In genomic region chr19:29823456-29824010, GRCm38 (mm10) we compare ENCODE assay signal across 19 mouse cellular contexts. TPM values are rescaled to one million over a fixed set of nuclear protein-coding genes. Genes with fewer than 3 reads are reported as not detected.
DNase-seq lines count a peak whose midpoint lies in the region; ATAC-seq and TF ChIP-seq lines count a peak whose summit lies in the region.
"Had no signal": no experiment of that assay in that cellular context is flagged by ENCODE, and none has a peak within 500 bp of the region (broad histone marks: within the 10 kb centered on the region; RNA-seq: fewer than 3 reads in every experiment).

No protein-coding gene starts in this region.

- H3K36me3 ChIP-seq in liver, embryonic 16.5 days (ENCODE audit: control insufficient read depth, insufficient read depth): no peaks in the 10 kb centered on the region
- no peaks in the 10 kb centered on the region for H3K36me3 ChIP-seq in liver, embryonic 12.5 days
- H3K36me3 ChIP-seq in intestine, postnatal 0 days (ENCODE audit: control insufficient read depth, insufficient read depth): no peaks in the 10 kb centered on the region
- no peaks in the 10 kb centered on the region for H3K36me3 ChIP-seq in hindbrain, embryonic 16.5 days (ENCODE audit: control insufficient read depth, insufficient read depth, low read length)
- H3K36me3 ChIP-seq: embryonic facial prominence, embryonic 10.5 days; embryonic facial prominence, embryonic 15.5 days; forebrain, embryonic 12.5 days; liver, embryonic 13.5 days had no signal

- H3K4me1 ChIP-seq in liver, embryonic 16.5 days (ENCODE audit: control insufficient read depth, low read depth, low read length): no peaks in the 10 kb centered on the region; the same call in 1 of the 2 replicates
- H3K4me1 ChIP-seq in liver, embryonic 12.5 days: no peaks in the 10 kb centered on the region
- no peaks in the 10 kb centered on the region for H3K4me1 ChIP-seq in intestine, postnatal 0 days (replicated peaks; ENCODE audit: control insufficient read depth, insufficient read depth, low read length)
- no peaks in the 10 kb centered on the region for H3K4me1 ChIP-seq in hindbrain, embryonic 16.5 days (ENCODE audit: control insufficient read depth, insufficient read depth, low read depth, low read length)
- H3K4me1 ChIP-seq: embryonic facial prominence, embryonic 15.5 days; forebrain, embryonic 12.5 days; liver, embryonic 13.5 days had no signal

- no peak overlapping the region for H3K9ac ChIP-seq in liver, embryonic 16.5 days (ENCODE audit: low read depth, low read length)
- H3K9ac ChIP-seq in liver, embryonic 12.5 days: no peak overlapping the region
- no peak overlapping the region for H3K9ac ChIP-seq in intestine, postnatal 0 days (ENCODE audit: low read depth, low read length)
- H3K9ac ChIP-seq in hindbrain, embryonic 16.5 days (ENCODE audit: low read depth, low read length): no peak overlapping the region
- H3K9ac ChIP-seq: embryonic facial prominence, embryonic 15.5 days; forebrain, embryonic 12.5 days; forebrain, postnatal 0 days; liver, embryonic 13.5 days; lung, embryonic 14.5 days had no signal

- 51% methylated on average over 12 of the region's 12 CpGs for WGBS in liver, embryonic 16.5 days (ENCODE audit: insufficient replicate concordance)
- 46% methylated on average over 12 of the region's 12 CpGs for WGBS in liver, embryonic 12.5 days (ENCODE audit: insufficient replicate concordance)
- WGBS in intestine, postnatal 0 days: 55% methylated on average over 12 of the region's 12 CpGs
- 64% methylated on average over 12 of the region's 12 CpGs for WGBS in hindbrain, embryonic 16.5 days

- TF ChIP-seq CTCF in intestine, postnatal 0 days (IDR thresholded peaks at IDR 0.05; ENCODE audit: low read depth): no peak

- H3K4me3 ChIP-seq in liver, embryonic 16.5 days (ENCODE audit: low read depth, low read length): no peak overlapping the region
- H3K4me3 ChIP-seq in liver, embryonic 12.5 days: no peak overlapping the region
- no peak overlapping the region for H3K4me3 ChIP-seq in intestine, postnatal 0 days (ENCODE audit: low read depth, low read length)
- no peak overlapping the region for H3K4me3 ChIP-seq in hindbrain, embryonic 16.5 days (ENCODE audit: low read length)
- H3K4me3 ChIP-seq: embryonic facial prominence, embryonic 10.5 days; embryonic facial prominence, embryonic 15.5 days; forebrain, embryonic 12.5 days; liver, embryonic 13.5 days had no signal

- peak; percentile 29 for DNase-seq in kidney, adult 11 months
- DNase-seq in kidney, adult 18-20 months: no peak
- DNase-seq in kidney, postnatal 36 days: peak; percentile 33 to 55
- no peak for DNase-seq in layer of hippocampus, postnatal 14 days (ENCODE audit: low spot score in 2 of 2)
- DNase-seq: cerebellum, adult 2 months; right cerebral cortex, postnatal 25 days had no signal

- peak; percentile 39; the same call in 1 of the 2 replicates for ATAC-seq in liver, embryonic 16.5 days (ENCODE audit: low read depth)
- ATAC-seq in liver, embryonic 12.5 days: no peak
- ATAC-seq in intestine, postnatal 0 days: peak; percentile 81
- ATAC-seq in hindbrain, embryonic 16.5 days: no peak
- ATAC-seq: forebrain, postnatal 0 days; hindbrain, postnatal 0 days; midbrain, embryonic 16.5 days had no signal

- H3K4me2 ChIP-seq in liver, embryonic 16.5 days (ENCODE audit: low read depth, low read length): no peak overlapping the region
- no peak overlapping the region for H3K4me2 ChIP-seq in liver, embryonic 12.5 days
- H3K4me2 ChIP-seq in intestine, postnatal 0 days (replicated peaks; ENCODE audit: low read depth): no peak overlapping the region
- no peak overlapping the region for H3K4me2 ChIP-seq in hindbrain, embryonic 16.5 days (ENCODE audit: low read length)
- H3K4me2 ChIP-seq: embryonic facial prominence, embryonic 15.5 days; forebrain, embryonic 12.5 days; liver, embryonic 13.5 days; lung, embryonic 14.5 days had no signal

- no peak overlapping the region for H3K27ac ChIP-seq in liver, embryonic 16.5 days (ENCODE audit: low read length)
- H3K27ac ChIP-seq in liver, embryonic 12.5 days: no peak overlapping the region
- no peak overlapping the region for H3K27ac ChIP-seq in intestine, postnatal 0 days (ENCODE audit: low read depth, low read length)
- no peak overlapping the region for H3K27ac ChIP-seq in hindbrain, embryonic 16.5 days (ENCODE audit: low read depth, low read length)
- H3K27ac ChIP-seq: embryonic facial prominence, embryonic 10.5 days; embryonic facial prominence, embryonic 15.5 days; forebrain, embryonic 12.5 days; hindbrain, postnatal 0 days; liver, embryonic 13.5 days; stomach, postnatal 0 days had no signal

- no peaks in the 10 kb centered on the region for H3K27me3 ChIP-seq in liver, embryonic 16.5 days (ENCODE audit: control insufficient read depth, insufficient read depth, low read depth, low read length)
- H3K27me3 ChIP-seq in liver, embryonic 12.5 days (replicated peaks): no peaks in the 10 kb centered on the region
- H3K27me3 ChIP-seq in intestine, postnatal 0 days (replicated peaks; ENCODE audit: control insufficient read depth, insufficient read depth, low read length): no peaks in the 10 kb centered on the region
- no peaks in the 10 kb centered on the region; the same call in 1 of the 2 replicates for H3K27me3 ChIP-seq in hindbrain, embryonic 16.5 days (replicated peaks; ENCODE audit: control insufficient read depth, insufficient read depth, low read length)
- H3K27me3 ChIP-seq: embryonic facial prominence, embryonic 15.5 days; forebrain, embryonic 12.5 days; liver, embryonic 13.5 days had no signal

- H3K9me3 ChIP-seq in liver, embryonic 16.5 days (replicated peaks; ENCODE audit: control insufficient read depth, low read length): no peaks in the 10 kb centered on the region
- no peaks in the 10 kb centered on the region for H3K9me3 ChIP-seq in liver, embryonic 12.5 days (replicated peaks)
- no peaks in the 10 kb centered on the region for H3K9me3 ChIP-seq in intestine, postnatal 0 days (ENCODE audit: control insufficient read depth)
- no peaks in the 10 kb centered on the region for H3K9me3 ChIP-seq in hindbrain, embryonic 16.5 days (ENCODE audit: control insufficient read depth, low read length)
- H3K9me3 ChIP-seq: embryonic facial prominence, embryonic 10.5 days; embryonic facial prominence, embryonic 15.5 days; forebrain, embryonic 12.5 days; liver, embryonic 13.5 days had no signal

RNA-seq across cellular contexts. Expression of gene Ranbp6, which starts 10.8 kb away (rescaled TPM):
- 5.2 and 6.0 TPM in 2 replicates for polyA plus RNA-seq in liver, embryonic 16.5 days (2015; fragmentation: Nextera tagmentation; extraction: Ambion mirVana)
- polyA plus RNA-seq in liver, embryonic 12.5 days (2016; fragmentation: Nextera tagmentation; extraction: Ambion mirVana): 9.7 and 9.9 TPM in 2 replicates
- polyA plus RNA-seq in intestine, postnatal 0 days (2015; fragmentation: Nextera tagmentation; extraction: Ambion mirVana): 6.5 and 6.6 TPM in 2 replicates
- total RNA-seq in layer of hippocampus, postnatal 14 days (2021): 10 to 100 TPM; 30.0 to 32.1 TPM
- polyA plus RNA-seq in hindbrain, embryonic 16.5 days (2015; fragmentation: Nextera tagmentation; extraction: Ambion mirVana): 44.9 and 48.7 TPM in 2 replicates

RNA-seq across cellular contexts. Expression of gene 9930021J03Rik, which starts 17.7 kb away (rescaled TPM):
- polyA plus RNA-seq in liver, embryonic 16.5 days (2015; fragmentation: Nextera tagmentation; extraction: Ambion mirVana): 1.3 and 1.7 TPM in 2 replicates
- 2.2 and 2.4 TPM in 2 replicates for polyA plus RNA-seq in liver, embryonic 12.5 days (2016; fragmentation: Nextera tagmentation; extraction: Ambion mirVana)
- polyA plus RNA-seq in intestine, postnatal 0 days (2015; fragmentation: Nextera tagmentation; extraction: Ambion mirVana): 3.4 and 4.1 TPM in 2 replicates
- total RNA-seq in layer of hippocampus, postnatal 14 days (2021): 10 to 100 TPM; 25.0 to 27.3 TPM
- polyA plus RNA-seq in hindbrain, embryonic 16.5 days (2015; fragmentation: Nextera tagmentation; extraction: Ambion mirVana): 5.2 and 5.6 TPM in 2 replicates

Comparison
In these comparisons a context has a peak if more than half of its experiments do, and no peak if none do; other contexts are left out.
1. DNase-seq: peak in kidney, adult 11 months (single experiment) and kidney, postnatal 36 days (2 of 2); none in kidney, adult 18-20 months (single experiment) and layer of hippocampus, postnatal 14 days (0 of 2).
2. ATAC-seq: peak in liver, embryonic 16.5 days (single experiment) and intestine, postnatal 0 days (single experiment); none in liver, embryonic 12.5 days (single experiment) and hindbrain, embryonic 16.5 days (single experiment).